Mouse (Mus musculus): ENCODE results near the gene Jazf1.

The Jazf1 gene

DNA sequence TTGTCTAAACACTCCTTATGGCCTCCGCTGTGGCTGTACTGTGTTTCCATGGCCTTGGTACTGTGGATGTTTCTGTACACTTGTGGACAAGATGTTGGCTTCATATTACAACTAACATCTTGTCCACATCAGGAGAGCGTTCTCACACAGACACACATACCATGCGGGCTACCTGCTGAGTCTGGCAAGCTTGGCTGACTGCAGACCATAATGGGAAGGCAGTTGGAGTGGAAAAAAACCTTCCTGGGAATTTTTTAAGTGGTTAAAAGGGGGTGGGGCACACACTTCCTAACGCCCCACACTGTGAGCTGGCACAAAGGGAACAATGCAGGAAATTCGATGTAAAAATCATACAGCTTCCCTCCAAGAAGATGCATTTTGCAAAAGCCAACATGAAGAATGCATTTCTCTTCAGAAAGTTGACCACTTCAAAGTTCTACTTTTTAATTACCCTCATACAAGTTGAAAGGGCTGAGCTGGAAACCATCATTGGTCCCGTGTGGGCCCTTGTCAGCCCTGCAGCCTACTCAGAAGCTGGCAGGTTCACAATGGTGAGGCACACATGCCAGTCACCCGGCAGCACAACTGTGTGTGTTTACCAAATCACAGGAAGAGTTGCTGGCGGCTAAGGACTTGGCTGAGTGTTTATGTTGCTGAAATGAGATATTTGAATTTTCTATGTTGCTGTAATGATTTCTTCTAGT, 215.9 kb downstream of the Jazf1 start:
- DNase-seq (ENCODE audit: low read depth, low spot score), result no peak

DNA sequence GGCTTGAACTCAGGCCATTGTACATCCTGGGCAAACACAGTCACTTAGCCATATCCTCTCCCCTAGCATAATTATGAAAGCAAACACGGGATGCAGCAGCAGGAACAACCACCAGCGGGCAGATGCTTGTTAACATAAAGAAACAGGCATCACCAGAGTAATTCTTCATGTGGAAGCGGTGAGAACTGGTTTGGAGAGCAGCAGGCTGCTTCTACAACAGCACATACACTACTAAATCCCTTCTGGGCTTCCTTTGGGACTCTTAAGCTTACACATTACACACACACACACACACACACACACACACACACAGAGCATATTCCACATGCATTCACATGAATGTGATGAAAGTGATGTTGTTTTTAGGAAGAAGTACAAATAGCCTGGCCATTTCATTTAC, 216.5 kb downstream of the Jazf1 start:
- no peak for DNase-seq (ENCODE audit: low read depth, low spot score)

GRCm38 (mm10) chr6:52851019-52851418, 217.4 kb downstream of the Jazf1 start:
- DNase-seq (ENCODE audit: low read depth, low spot score), result peak; percentile 66

DNA sequence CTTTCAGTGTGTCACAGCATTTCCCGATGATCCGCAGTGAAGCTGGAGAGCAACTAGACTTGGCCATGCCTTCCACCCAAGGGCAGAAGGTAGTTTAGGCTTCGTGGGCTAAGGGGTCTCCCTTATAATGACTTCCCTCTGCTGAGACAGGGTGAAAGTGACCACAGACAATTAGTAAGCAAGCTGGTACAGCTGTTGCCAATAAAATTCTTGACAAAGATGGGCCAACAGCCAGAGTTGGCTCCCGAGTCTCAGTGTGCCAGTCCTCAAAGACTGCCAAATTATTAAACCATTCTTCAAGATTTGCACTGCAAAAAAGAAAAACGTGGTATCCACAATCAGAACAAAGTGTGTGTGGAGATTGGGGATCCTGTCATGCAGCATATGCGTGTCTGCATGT, 220.2 kb downstream of the Jazf1 start:
- no peak for DNase-seq (ENCODE audit: low read depth, low spot score)

- no peak for DNase-seq (ENCODE audit: low read depth, low spot score)
Measured at GRCm38 (mm10) chr6:52846314-52846713, 222.1 kb downstream of the Jazf1 start.

DNA sequence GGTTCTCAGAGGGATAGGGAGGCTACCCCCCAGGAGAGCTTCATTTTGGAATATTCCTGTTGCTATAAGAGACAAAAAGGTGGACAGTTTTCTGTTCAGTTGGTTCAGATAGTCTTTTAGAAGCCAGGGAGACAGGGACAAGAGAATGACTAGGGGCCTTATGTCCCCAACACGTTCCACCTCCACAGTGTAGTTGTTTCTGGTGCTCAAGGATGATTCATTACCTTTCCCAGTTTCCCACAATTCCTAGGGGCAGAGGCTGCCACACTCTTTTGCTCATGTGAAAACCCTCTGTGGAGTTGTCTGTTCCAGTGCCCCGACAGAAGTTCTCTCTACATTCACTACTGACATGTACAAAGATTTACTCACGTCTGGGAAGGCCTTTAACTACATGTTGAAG, 223.7 kb downstream of the Jazf1 start:
- no peak for DNase-seq (ENCODE audit: low read depth, low spot score)

- DNase-seq (ENCODE audit: low read depth, low spot score), result no peak
Measured at GRCm38 (mm10) chr6:52843027-52843426, 225.4 kb downstream of the Jazf1 start.

GRCm38 (mm10) chr6:52842598-52842997, 225.8 kb downstream of the Jazf1 start:
- no peak for DNase-seq (ENCODE audit: low read depth, low spot score)

GRCm38 (mm10) chr6:52841611-52842010, 226.8 kb downstream of the Jazf1 start:
- no peak for DNase-seq (ENCODE audit: low read depth, low spot score)

- no peak for DNase-seq (ENCODE audit: low read depth, low spot score)
Measured at GRCm38 (mm10) chr6:52840589-52841044, 227.8 kb downstream of the Jazf1 start.

DNA sequence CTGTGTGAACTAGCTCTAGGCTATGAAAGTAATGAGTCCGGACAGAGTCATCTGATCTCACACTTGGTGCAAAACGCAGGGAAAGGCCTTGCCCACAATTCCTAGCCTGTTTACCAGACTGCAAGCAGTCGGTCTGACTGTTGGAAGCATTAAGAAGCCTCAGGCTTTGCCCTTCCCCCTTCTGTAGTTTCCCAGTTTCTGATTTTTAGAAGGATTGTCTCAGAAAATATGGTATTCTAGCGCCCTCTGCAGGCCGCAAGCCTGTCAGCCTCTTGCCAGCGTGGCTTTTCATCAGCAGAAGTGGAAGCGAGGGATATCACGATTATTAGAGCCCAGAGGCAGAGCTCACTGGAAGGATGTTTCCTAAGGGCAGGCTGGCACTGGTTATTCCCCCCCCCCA, 229.7 kb downstream of the Jazf1 start:
- DNase-seq (ENCODE audit: low read depth, low spot score), result peak; percentile 88

DNA sequence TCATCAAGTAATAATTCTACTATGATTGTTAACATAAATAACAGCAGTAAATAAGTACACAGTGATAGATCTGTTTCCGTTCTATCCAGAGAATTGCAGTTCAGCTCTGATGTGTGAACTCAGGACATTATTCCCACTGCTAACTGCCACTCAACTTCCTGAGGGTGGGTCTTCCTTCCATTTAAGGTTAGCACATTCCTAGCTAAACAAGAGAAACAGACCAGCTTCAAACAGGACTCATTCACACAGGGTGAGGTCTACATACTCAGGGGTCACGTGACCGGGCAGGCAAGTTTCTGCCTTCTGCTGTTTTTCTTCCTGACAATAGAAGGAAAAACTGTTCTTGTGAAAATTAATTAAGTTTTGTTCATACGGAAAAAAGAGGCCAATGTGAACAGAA, 230.6 kb downstream of the Jazf1 start:
- DNase-seq (ENCODE audit: low read depth, low spot score), result no peak

DNA sequence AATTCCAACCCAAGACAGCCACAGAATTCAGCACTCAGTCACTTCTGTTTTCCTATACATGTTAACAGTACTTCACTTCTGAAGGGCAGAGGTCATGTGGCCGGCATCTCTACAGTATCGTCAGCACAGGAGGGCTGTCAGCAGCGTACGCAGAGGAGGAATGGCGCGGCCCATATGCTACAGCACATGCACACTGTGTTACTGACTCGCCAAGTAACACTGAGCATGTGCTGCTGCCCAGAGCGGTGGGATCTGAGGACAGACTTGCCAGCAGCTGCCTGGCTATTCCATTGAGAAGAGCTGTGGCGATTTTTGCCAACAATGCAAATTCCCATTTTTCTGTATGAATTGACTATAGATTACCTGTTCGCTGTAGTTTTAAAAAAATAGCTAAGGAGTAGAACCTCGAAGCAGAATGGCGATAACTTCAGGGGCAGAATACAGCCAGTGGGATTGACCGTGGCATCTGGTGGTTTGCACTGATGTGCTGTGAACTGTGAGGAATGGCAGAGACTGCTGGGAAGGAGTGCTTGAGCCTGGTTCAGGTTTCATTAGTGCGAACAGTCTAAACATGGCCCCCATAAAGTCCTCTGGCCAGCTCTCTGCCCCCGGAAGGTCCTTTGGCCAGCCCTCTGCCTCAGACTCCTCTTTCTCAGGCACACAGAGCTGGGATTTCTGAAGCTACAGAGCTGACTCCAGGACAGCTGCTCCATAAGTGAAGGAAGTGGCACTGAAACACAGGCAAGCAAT, 232.1 kb downstream of the Jazf1 start:
- DNase-seq (ENCODE audit: low read depth, low spot score), result no peak

DNA sequence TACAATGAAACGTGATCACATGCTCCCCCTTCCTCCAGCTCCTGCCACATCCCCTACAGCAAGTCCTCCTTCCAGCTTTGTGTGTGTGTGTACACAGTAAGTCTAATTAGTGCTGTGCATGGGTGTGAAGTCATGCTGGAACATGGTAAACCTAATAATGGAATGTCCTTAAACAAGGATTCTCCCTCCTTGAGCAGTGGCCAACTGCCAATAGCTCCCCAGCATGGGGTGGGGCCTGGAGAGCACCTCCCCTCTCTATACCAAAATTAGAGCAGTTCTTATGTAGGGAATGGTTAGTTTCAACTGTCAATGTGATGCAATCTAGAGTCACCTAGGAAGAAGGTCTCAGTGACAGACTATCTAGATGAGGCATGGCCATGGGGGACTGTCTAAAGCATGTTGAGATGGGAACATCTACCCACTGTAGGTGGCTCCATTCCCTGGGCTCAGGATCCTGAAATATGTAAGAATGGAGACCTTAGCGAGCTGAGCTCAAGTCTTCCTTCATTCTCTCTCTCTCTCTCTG, 240.6 kb downstream of the Jazf1 start:
- no peak for DNase-seq (ENCODE audit: low read depth, low spot score)

- DNase-seq (ENCODE audit: low read depth, low spot score), result peak; percentile 66
Measured at GRCm38 (mm10) chr6:52825535-52825934, 242.9 kb downstream of the Jazf1 start.

DNA sequence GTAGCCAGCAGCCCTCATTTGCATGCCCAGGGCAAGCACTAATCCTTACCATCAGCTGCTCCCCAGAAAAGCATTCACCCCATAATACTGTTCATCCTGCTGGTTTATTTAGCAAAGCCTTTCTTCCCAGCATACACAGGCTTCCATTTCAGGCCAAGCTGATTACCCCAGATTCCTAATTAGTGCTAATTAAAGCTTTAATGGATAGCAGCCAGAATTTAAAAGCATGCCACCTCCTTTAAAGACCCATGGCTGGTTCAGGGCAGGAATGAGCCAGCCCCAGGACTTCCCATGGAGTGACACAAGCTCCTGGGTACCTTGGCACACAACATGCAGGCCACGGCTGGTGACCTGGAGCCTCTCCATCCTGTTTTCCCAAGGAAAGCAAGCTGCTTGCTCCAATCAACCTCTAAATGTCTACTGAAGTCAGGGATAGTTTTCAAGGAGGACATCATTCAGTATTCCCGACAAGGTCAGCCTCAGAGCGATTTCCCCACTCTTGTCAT, 243.4 kb downstream of the Jazf1 start:
- DNase-seq (ENCODE audit: low read depth, low spot score), result no peak

- DNase-seq (ENCODE audit: low read depth, low spot score), result no peak
Measured at GRCm38 (mm10) chr6:52823064-52823463, 245.4 kb downstream of the Jazf1 start.

DNA sequence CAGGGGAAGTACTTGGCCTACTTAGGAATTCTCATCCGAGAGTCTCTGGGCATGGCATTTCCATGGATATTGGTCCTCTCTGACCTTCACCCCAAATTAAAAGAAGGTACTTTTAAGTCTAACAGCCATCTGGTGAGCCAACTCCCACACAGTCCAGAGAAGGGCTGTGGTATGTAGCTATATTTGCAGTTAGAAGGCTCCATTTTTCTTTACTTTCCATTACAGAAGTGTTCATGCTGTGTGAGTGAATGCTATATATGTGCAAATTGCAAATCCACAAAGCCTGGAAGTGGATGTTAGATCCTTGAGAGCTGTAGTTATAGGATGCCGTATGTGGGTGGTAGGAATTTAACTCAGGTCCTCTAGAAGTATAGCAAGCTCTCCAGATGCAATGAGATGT, 245.8 kb downstream of the Jazf1 start:
- no peak for DNase-seq (ENCODE audit: low read depth, low spot score)

- DNase-seq (ENCODE audit: low read depth, low spot score), result no peak
Measured at GRCm38 (mm10) chr6:52819353-52819752, 249.1 kb downstream of the Jazf1 start.

- DNase-seq (ENCODE audit: low read depth, low spot score), result no peak
Measured at GRCm38 (mm10) chr6:52818041-52818440, 250.4 kb downstream of the Jazf1 start.

DNA sequence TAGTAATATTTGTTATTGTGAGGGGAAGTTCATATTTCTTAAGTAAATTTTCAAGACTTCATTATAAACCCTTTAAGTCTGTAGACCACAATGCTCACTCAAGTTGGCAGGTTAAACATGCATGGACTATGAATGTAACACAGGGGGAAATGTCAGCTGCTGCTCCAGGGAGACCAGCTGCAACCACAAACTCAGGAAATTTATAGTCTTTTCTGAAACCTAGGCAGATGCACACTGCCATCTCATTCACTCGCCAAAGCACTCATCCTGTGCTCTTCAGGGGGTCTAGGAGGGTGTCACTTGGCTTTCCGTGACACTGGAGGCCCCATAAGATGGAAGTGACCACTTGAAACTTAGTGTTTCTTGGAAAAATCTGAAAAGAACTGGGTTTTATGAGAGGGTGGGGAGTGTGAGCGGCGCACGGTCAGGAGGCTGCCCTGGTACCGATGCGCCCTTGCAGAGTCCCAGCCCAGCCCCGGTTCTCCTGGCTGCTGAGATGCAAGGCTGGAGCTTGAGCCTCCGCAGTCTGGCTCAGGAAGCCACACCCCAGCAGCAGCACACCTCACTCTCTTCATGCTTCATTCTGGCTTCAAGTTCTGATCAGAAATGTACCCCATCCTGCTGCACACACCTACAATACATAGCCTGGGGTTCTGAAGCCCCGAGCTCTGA, 251.1 kb downstream of the Jazf1 start:
- no peak for DNase-seq (ENCODE audit: low read depth, low spot score)

- no peak for DNase-seq (ENCODE audit: low read depth, low spot score)
Measured at GRCm38 (mm10) chr6:52805237-52805856, 263.1 kb downstream of the Jazf1 start.

Measured in skeletal muscle tissue, adult 2 months (tissue).